Mouse (Mus musculus) stomach, embryonic 15.5 days (tissue): ENCODE data around the gene Pi4ka. TPM values are rescaled to one million over a fixed set of nuclear protein-coding genes. Genes with fewer than 3 reads are reported as not detected.

Source experiments
- ATAC-seq: fragments of 200-750 bp; cut with Nextera tagmentation; 2 replicates; pipeline ENCODE4 v1.8.0; 2017; ENCODE audit warnings: low read depth, moderate number of reproducible peaks, moderate TSS enrichment; ENCODE audit not compliant: insufficient read depth, low FRiP score
- H3K27ac ChIP-seq: fragments of 300-500 bp; sonication (generic); 2 replicates; pipeline ENCODE4 v1.5.1; 2015; ENCODE audit warnings: mild to moderate bottlenecking, inconsistent platforms
- H3K27me3 ChIP-seq: fragments of 300-500 bp; sonication (generic); replicated peaks from 2 replicates; pipeline ENCODE4 v1.6.1; 2015; ENCODE audit warnings: inconsistent platforms
- H3K36me3 ChIP-seq: fragments of 300-500 bp; sonication (generic); 2 replicates; pipeline ENCODE4 v1.6.1; 2015; ENCODE audit warnings: inconsistent platforms
- H3K4me1 ChIP-seq: fragments of 300-500 bp; sonication (generic); 2 replicates; pipeline ENCODE4 v1.6.1; 2015; ENCODE audit warnings: inconsistent platforms
- H3K4me2 ChIP-seq: fragments of 300-500 bp; sonication (generic); 2 replicates; pipeline ENCODE4 v1.6.1; 2015; ENCODE audit warnings: mild to moderate bottlenecking, inconsistent platforms
- H3K4me3 ChIP-seq: fragments of 300-500 bp; sonication (generic); replicated peaks from 2 replicates; pipeline ENCODE4 v1.5.1; 2015; ENCODE audit warnings: inconsistent platforms
- H3K9ac ChIP-seq: fragments of 300-500 bp; sonication (generic); 2 replicates; pipeline ENCODE4 v1.6.1; 2015; ENCODE audit warnings: inconsistent platforms
- H3K9me3 ChIP-seq: fragments of 300-500 bp; sonication (generic); 2 replicates; pipeline ENCODE4 v1.6.1; 2016; ENCODE audit warnings: inconsistent platforms
- WGBS: fragments of 180-500 bp; shearing (Covaris S2); methylation state at CpG from one replicate; pipeline ENCODE4 v1.1.7; 2015; 5-methylcytosine and 5-hydroxymethylcytosine counted together
- polyA plus RNA-seq: library from polyadenylated mRNA; unstranded; fragments of >200 nt; fragmentation: Nextera tagmentation; extraction: Ambion mirVana; gene quantifications from 2 replicates; pipeline ENCODE4 v1.2.1, GENCODE M21; 2015

Gene Pi4ka
- polyA plus RNA-seq, 1 experiment from 2014 or later: 28.1 TPM

DNA sequence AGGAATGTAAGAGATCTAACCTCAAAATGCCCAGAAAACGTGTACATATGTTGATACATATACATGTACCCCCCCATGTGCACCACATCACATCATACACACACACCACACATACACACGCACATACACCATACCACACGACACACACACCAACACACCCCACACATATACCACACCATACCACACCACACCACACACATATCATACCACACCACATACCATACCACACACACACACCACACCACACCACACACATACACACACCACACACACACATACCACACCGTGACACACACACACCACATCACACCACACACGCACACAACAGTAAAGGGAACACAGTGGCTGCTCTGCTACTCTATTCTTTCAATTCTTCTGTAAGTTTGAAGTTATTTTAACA lies 74.3 kb downstream of the Pi4ka start:
- no peak overlapping the region for H3K9ac ChIP-seq
- H3K4me1 ChIP-seq: no peaks in the 10 kb centered on the region
- H3K36me3 ChIP-seq: no peaks in the 10 kb centered on the region
- WGBS: 91% methylated on average over 5 of the region's 5 CpGs
- H3K4me2 ChIP-seq: no peak overlapping the region
- H3K27ac ChIP-seq: no peak overlapping the region
- ATAC-seq: no peak
- H3K27me3 ChIP-seq: no peaks in the 10 kb centered on the region
- H3K9me3 ChIP-seq: no peaks in the 10 kb centered on the region
- no peak overlapping the region for H3K4me3 ChIP-seq

DNA sequence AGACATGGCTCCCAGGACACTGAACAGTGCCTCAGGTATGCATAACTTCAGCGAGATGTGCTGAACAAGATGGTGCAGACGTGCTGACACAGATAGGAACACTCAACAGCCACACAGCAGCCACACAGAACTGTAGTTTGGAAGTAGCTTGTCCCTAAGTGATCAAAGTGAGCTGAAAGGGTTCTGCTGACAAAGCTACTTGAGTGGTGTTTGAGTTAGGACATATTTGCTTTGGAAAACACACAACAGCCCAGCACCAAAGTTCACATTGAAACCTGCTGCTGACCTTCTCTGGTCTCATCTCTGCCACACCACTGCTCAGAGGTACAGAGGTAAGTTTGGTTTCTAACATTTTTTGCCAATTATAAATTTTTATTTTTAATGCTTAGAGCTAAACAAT lies 75.0 kb downstream of the Pi4ka start, which contains the start of gene Serpind1:
Serpind1 (plus strand) TSS at position 256 of the 400 bp plus-strand sequence.
- Histone ChIP-seq H3K27me3 (no peaks in the 10 kb centered on the region), H3K27ac (no peak within 1 kb of the TSS), H3K4me2 (no peak within 1 kb of the TSS), H3K9ac (no peak within 1 kb of the TSS), H3K36me3 (no peaks in the 10 kb centered on the region), H3K4me1 (no peaks in the 10 kb centered on the region), H3K4me3 (no peak within 1 kb of the TSS), H3K9me3 (no peaks in the 10 kb centered on the region)
- WGBS: 55% methylated on average over 2 of the region's 2 CpGs
- no peak for ATAC-seq

DNA sequence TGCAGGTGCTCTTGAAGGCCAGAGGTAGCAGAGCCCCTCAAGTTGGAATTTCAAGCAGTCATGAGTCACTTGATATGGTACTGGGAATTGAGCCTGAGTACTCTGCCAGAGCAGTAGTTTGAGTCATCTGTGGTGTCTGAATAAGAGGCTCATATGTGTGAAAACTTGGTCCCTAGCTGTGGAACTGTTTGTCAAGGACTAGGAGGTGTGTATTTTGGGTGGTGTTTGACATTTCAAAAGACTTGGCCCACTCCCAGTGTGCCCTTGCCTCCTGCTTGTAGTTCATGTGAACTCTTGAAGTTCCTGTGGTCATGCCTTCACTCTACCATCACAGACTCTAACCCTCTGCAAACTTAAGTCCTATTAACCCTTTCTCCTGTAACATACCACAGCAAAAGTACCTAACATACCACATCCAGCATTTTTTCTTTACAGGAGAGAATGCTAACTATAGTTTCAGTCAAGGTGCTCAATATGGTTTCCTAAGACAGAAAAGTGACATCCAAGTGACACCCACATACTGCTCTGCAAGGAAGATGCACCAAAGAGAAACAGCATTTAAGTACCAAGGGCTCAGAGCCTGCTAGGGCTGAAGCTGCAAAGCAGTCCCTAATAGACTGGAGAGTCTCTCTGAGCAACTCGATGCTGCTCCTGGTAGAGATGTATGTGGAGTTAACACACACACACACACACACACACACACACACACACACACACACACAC lies 76.1 kb downstream of the Pi4ka start:
- Histone ChIP-seq H3K9me3 (no peaks in the 10 kb centered on the region), H3K4me3 (no peak overlapping the region), H3K27me3 (no peaks in the 10 kb centered on the region), H3K27ac (no peak overlapping the region), H3K9ac (no peak overlapping the region), H3K4me2 (no peak overlapping the region), H3K4me1 (no peaks in the 10 kb centered on the region), H3K36me3 (no peaks in the 10 kb centered on the region)
- WGBS: 60% methylated on average over 1 of the region's 1 CpGs
- ATAC-seq: no peak

DNA sequence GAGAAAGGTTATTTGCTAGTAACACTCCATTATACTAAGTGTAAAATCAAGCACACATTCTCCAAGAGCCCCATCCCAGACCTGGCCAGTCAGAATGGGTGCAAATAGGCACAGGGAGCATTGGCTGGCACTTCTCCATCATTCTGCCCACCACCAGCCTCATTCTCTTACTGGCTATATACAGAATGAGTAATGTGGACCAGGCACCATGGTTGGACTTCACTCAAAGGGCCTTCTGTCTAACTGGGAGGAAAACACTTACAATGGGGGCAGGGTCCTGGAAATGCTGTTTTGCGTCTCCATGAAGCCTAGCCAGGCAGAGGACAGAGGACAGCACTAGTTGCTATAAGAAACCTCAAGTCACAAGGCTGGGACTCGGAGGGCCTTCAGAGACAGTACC lies 80.0 kb downstream of the Pi4ka start:
- Histone ChIP-seq H3K9me3 (no peaks in the 10 kb centered on the region), H3K27ac (no peak overlapping the region), H3K4me2 (no peak overlapping the region), H3K4me1 (no peaks in the 10 kb centered on the region), H3K4me3 (no peak overlapping the region), H3K27me3 (no peaks in the 10 kb centered on the region), H3K36me3 (peaks cover 6% of the 10 kb centered on the region; the same call in 1 of the 2 replicates), H3K9ac (no peak overlapping the region)
- WGBS: 80% methylated on average over 2 of the region's 2 CpGs
- no peak for ATAC-seq

DNA sequence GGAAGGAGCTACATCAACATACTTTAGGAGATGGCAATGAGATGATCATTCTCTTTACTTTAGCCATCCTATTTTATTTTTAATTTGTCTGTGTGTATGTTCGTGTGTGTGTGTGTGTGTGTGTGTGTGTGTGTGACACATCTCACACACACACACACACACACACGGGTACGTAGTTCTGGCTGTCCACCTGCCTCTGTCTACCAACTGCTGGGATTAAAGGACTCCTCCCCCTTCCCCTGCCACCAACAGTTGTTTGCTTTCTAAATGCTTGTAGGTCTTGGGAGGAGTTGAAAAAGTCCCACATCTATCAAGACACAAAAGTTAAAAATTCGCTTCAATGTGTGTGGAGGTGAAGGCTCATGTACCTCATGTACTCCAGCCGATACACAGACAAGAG lies 81.4 kb downstream of the Pi4ka start:
- Histone ChIP-seq H3K4me3 (no peak overlapping the region), H3K27ac (no peak overlapping the region), H3K4me1 (no peaks in the 10 kb centered on the region), H3K9ac (no peak overlapping the region), H3K9me3 (no peaks in the 10 kb centered on the region), H3K36me3 (peaks cover 6% of the 10 kb centered on the region; the same call in 1 of the 2 replicates), H3K27me3 (no peaks in the 10 kb centered on the region), H3K4me2 (no peak overlapping the region)
- 86% methylated on average over 5 of the region's 5 CpGs for WGBS
- no peak for ATAC-seq

DNA sequence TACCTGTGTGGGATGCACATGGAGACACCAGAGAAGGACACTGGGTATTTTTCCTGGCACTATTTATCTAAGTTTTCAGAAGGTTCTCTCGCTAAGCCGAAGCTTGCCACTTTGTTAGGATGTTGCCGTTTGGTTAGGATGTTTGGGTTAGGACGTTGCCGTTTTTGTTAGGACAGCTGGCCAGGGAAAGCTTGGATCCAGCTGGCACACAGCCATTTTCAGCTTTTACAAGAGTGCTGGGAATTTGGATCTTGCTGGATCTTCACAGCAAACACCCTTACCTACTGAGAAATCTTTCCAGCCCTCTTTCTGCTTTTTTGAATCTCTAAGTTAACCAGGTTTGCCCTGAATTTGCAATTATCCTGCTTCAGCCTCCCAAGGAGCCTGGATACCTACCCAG lies 84.6 kb downstream of the Pi4ka start:
- Histone ChIP-seq H3K4me1 (no peaks in the 10 kb centered on the region), H3K4me2 (no peak overlapping the region), H3K4me3 (no peak overlapping the region), H3K9me3 (no peaks in the 10 kb centered on the region), H3K27me3 (no peaks in the 10 kb centered on the region), H3K9ac (no peak overlapping the region), H3K27ac (no peak overlapping the region), H3K36me3 (peaks cover 22% of the 10 kb centered on the region)
- 47% methylated on average over 5 of the region's 5 CpGs for WGBS
- ATAC-seq: no peak

DNA sequence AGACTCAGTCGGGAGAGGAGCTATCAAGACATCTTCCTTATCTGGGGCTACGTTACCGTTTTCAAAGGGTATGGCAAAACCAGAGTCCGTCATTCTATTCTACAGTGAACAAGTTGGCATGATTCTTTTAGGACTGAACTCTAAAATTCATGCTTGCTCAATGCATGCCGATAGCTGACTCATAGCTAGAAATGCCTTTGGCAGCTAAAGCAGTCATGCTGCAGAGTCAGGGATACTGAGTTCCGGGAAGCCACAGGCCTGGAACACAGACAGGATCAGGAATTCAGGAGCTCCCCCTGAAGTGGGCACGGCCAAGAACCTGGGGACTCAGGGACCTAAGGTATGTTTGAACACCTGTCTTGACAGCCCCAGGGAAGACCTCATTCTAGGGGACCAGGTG lies 89.6 kb downstream of the Pi4ka start:
- H3K36me3 ChIP-seq: peaks cover 39% of the 10 kb centered on the region
- no peaks in the 10 kb centered on the region for H3K9me3 ChIP-seq
- ATAC-seq: no peak
- H3K4me2 ChIP-seq: no peak overlapping the region
- 92% methylated on average over 7 of the region's 7 CpGs for WGBS
- no peaks in the 10 kb centered on the region for H3K27me3 ChIP-seq
- no peak overlapping the region for H3K27ac ChIP-seq
- H3K4me1 ChIP-seq: no peaks in the 10 kb centered on the region
- no peak overlapping the region for H3K9ac ChIP-seq
- H3K4me3 ChIP-seq: no peak overlapping the region

DNA sequence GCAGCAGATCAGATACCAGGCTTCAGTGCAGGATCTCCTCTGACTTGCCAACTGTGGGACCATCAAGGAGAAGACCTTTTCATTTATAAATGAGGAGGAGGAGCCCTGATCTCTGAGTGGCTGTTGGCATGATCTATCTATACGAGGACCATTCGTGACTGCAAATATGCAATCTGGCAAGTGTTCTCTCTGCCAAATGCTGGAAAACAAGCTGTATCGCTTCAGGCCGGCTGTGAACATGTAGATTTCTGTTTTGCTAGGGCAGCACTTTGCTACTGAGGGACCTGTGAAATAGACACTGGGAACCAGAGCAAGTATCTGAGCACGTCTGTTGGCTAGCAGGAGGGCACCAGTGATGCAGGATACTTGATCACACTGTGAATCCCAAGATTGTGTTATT lies 93.6 kb downstream of the Pi4ka start:
- no peak for ATAC-seq
- Histone ChIP-seq H3K36me3 (peaks cover 56% of the 10 kb centered on the region), H3K9me3 (no peaks in the 10 kb centered on the region), H3K27me3 (no peaks in the 10 kb centered on the region), H3K27ac (no peak overlapping the region), H3K4me3 (no peak overlapping the region), H3K9ac (no peak overlapping the region), H3K4me1 (no peaks in the 10 kb centered on the region), H3K4me2 (no peak overlapping the region)
- 91% methylated on average over 5 of the region's 5 CpGs for WGBS

DNA sequence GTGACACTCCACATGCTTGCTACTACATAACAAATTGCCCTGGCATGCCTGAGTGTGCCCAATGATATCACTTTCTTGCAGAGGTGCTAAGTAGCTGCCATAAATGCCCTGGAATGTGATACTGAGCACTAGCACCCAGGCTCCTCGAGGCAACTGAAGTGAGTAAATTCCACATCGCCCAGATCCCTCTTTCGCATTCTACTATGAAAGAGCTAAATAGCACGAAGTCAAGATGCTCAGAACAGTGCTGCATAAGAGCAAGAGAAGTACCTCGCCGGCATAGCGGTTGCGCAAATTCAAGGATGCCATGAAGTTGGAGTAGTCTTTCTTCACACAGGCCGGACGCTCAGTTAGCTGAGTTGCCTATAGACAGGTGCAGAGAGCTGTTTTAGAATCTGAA lies 97.1 kb downstream of the Pi4ka start:
- Histone ChIP-seq H3K27me3 (no peaks in the 10 kb centered on the region), H3K4me3 (no peak overlapping the region), H3K4me1 (no peaks in the 10 kb centered on the region), H3K36me3 (peaks cover 37% of the 10 kb centered on the region), H3K9ac (no peak overlapping the region), H3K27ac (no peak overlapping the region), H3K4me2 (no peak overlapping the region), H3K9me3 (no peaks in the 10 kb centered on the region)
- ATAC-seq: no peak
- 95% methylated on average over 10 of the region's 10 CpGs for WGBS

DNA sequence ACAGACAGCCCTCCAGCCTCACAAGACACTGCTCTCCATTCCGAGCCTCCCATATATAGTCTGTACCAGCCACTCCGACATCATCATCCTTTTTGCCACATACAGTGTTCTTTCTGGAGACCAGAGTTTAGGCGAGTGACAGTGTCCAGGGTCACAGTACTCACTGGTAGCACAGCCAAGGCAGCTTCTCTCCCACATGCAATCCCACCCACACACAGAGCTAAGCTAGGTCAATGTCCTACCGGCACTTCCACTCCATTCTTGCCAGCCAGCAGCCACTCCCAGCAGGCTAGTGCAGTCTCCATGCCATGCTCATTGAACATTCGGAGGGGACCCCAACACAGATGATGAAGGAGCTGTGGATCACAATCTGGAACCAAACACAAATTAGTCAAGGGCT lies 98.7 kb downstream of the Pi4ka start:
- peaks cover 38% of the 10 kb centered on the region for H3K36me3 ChIP-seq
- no peaks in the 10 kb centered on the region for H3K27me3 ChIP-seq
- no peak overlapping the region for H3K4me3 ChIP-seq
- no peak overlapping the region for H3K9ac ChIP-seq
- no peaks in the 10 kb centered on the region for H3K4me1 ChIP-seq
- H3K4me2 ChIP-seq: no peak overlapping the region
- no peaks in the 10 kb centered on the region for H3K9me3 ChIP-seq
- ATAC-seq: no peak
- WGBS: 86% methylated on average over 5 of the region's 5 CpGs
- no peak overlapping the region for H3K27ac ChIP-seq

DNA sequence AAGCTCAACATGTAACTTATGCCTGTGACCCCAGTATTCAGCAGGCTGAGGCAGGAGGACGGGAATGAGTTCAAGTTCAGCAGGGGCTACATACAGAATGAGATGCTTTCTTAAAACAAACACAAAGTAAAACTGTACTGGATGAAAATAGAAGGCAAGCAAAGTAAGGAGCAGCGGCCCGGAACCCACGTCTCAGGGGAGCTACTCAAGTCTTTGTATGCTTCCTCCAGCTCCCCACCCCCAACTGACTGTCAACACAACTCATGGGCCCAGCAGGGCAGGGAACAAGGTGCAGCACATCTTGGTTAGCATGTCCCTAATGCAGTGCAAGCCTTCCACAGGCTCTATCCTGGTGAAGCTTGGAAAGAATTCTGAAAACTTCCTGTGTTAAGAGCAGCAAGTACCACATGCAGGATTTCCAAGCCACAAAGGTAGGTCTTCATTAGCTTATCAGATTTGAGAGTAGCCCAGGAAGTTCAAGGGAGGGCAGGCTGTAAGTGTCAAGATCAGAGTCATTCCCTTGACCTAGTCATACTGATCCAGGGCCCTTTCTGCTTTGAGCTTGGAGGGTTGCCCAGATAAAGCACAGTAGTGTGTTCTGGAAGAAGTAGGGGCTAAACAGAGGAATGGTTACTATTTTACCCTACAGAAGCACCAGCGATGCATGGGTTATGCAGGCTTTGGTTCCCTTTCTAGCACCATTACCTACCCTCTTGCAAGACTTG lies 102.4 kb downstream of the Pi4ka start:
- Histone ChIP-seq H3K9me3 (no peaks in the 10 kb centered on the region), H3K4me1 (no peaks in the 10 kb centered on the region), H3K36me3 (peaks cover 25% of the 10 kb centered on the region; the same call in 1 of the 2 replicates), H3K9ac (no peak overlapping the region), H3K4me3 (no peak overlapping the region), H3K4me2 (no peak overlapping the region), H3K27ac (no peak overlapping the region), H3K27me3 (no peaks in the 10 kb centered on the region)
- WGBS: 89% methylated on average over 5 of the region's 5 CpGs
- no peak for ATAC-seq

DNA sequence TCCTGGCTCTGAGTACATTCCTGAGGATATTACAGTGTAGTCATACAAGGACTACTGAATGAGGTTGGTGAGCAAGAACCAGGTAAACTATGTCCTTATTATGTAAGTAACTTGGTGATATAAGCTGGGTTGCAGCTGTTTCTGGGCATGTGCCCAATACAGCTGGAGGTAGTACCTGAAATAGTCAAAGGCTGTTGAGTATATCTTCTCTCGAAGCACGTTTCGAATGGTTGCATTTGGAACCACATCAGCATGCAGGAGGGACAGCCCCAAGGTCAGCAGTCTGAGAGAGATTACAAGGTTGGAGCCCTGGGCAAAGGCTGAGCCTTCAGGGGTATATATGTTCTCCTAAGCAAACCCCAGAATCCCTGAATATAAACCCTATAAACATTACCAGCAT lies 105.3 kb downstream of the Pi4ka start:
- Histone ChIP-seq H3K9ac (no peak overlapping the region), H3K36me3 (peaks cover 30% of the 10 kb centered on the region)

More for the DNA sequence above, 105.3 kb downstream of the Pi4ka start:
- Histone ChIP-seq H3K27ac (no peak overlapping the region), H3K4me3 (no peak overlapping the region), H3K27me3 (no peaks in the 10 kb centered on the region), H3K4me1 (no peaks in the 10 kb centered on the region), H3K9me3 (no peaks in the 10 kb centered on the region), H3K4me2 (no peak overlapping the region)
- ATAC-seq: no peak
- 92% methylated on average over 3 of the region's 3 CpGs for WGBS
